Mouse (Mus musculus): ENCODE measurements at regions not wholly inside any gene's neighbourhood (a gene's known extent, or its start where the extent isn't known, plus 50 kb on each side); places are given as distances from the start of the nearest gene placed in this dataset.

- no peak for DNase-seq (ENCODE audit: low spot score)
These were observed 160.3 kb downstream of the H2al1j start for GRCm38 (mm10) chrX:11487876-11488275.

GRCm38 (mm10) chrX:11490146-11490693, 162.6 kb downstream of the H2al1j start:
- DNase-seq (ENCODE audit: low spot score), result no peak

- peak; percentile 11 for DNase-seq (ENCODE audit: low spot score)
These were observed 163.6 kb downstream of the H2al1j start for GRCm38 (mm10) chrX:11491235-11491634.

- DNase-seq (ENCODE audit: low spot score), result peak; percentile 55
These were observed 164.2 kb downstream of the H2al1j start for GRCm38 (mm10) chrX:11491676-11492391.

GRCm38 (mm10) chrX:11493526-11494245, 166.1 kb downstream of the H2al1j start:
- DNase-seq (ENCODE audit: low spot score), result peak; percentile 71

GRCm38 (mm10) chrX:11494246-11494630, 166.6 kb downstream of the H2al1j start:
- no peak for DNase-seq (ENCODE audit: low spot score)

- no peak for DNase-seq (ENCODE audit: low spot score)
These were observed 184.8 kb downstream of the H2al1j start for GRCm38 (mm10) chrX:11512439-11512838.

- DNase-seq (ENCODE audit: low spot score), result no peak
These were observed 185.3 kb downstream of the H2al1j start for GRCm38 (mm10) chrX:11512928-11513327.

- DNase-seq (ENCODE audit: low spot score), result peak; percentile 67
These were observed 196.2 kb downstream of the H2al1j start for GRCm38 (mm10) chrX:11523791-11524190.

GRCm38 (mm10) chrX:11525326-11525725, 197.7 kb downstream of the H2al1j start:
- DNase-seq (ENCODE audit: low spot score), result no peak

- no peak for DNase-seq (ENCODE audit: low spot score)
These were observed 201.0 kb downstream of the H2al1j start for GRCm38 (mm10) chrX:11528589-11528988.

GRCm38 (mm10) chrX:11529221-11529620, 201.6 kb downstream of the H2al1j start:
- no peak for DNase-seq (ENCODE audit: low spot score)

- no peak for DNase-seq (ENCODE audit: low spot score)
These were observed 205.2 kb downstream of the H2al1j start for GRCm38 (mm10) chrX:11532817-11533216.

GRCm38 (mm10) chrX:11533871-11534270, 206.2 kb downstream of the H2al1j start:
- no peak for DNase-seq (ENCODE audit: low spot score)

- DNase-seq (ENCODE audit: low spot score), result no peak
These were observed 213.4 kb downstream of the H2al1j start for GRCm38 (mm10) chrX:11541011-11541410.

- peak; percentile 63 for DNase-seq (ENCODE audit: low spot score)
These were observed 222.7 kb downstream of the H2al1j start for GRCm38 (mm10) chrX:11550164-11550851.

- no peak for DNase-seq (ENCODE audit: low spot score)
These were observed 224.6 kb downstream of the H2al1j start for GRCm38 (mm10) chrX:11552177-11552576.

- DNase-seq (ENCODE audit: low spot score), result no peak
These were observed 227.5 kb downstream of the H2al1j start for GRCm38 (mm10) chrX:11555035-11555570.

GRCm38 (mm10) chrX:11558260-11558659, 230.6 kb downstream of the H2al1j start:
- no peak for DNase-seq (ENCODE audit: low spot score)

- no peak for DNase-seq (ENCODE audit: low spot score)
These were observed 233.1 kb downstream of the H2al1j start for GRCm38 (mm10) chrX:11560550-11561276.

GRCm38 (mm10) chrX:11565888-11566287, 238.3 kb downstream of the H2al1j start:
- DNase-seq (ENCODE audit: low spot score), result no peak

GRCm38 (mm10) chrX:11567827-11568226, 240.2 kb downstream of the H2al1j start:
- DNase-seq (ENCODE audit: low spot score), result no peak
